Mouse (Mus musculus) spleen, adult 2 months (tissue): ENCODE measurements at regions not wholly inside any gene's neighbourhood (a gene's known extent, or its start where the extent isn't known, plus 50 kb on each side); places are given as distances from the start of the nearest gene placed in this dataset.

Source experiments
- DNase-seq, 2 experiments: peaks; one replicate each; pipeline versions ENCODE4 v3.0.0 to v3.0.0-alpha.2; 2012 to 2021; ENCODE audit warnings: low spot score in 2 of 2, low read depth in 1 of 2
- H3K27ac ChIP-seq: fragments of 200-500 bp; 2 replicates; pipeline ENCODE4 v1.5.1; 2012; ENCODE audit warnings: low read length, inconsistent platforms; ENCODE audit not compliant: insufficient read depth
- H3K27me3 ChIP-seq: fragments of 200-500 bp; 2 replicates; pipeline ENCODE4 v1.6.1; 2012; ENCODE audit warnings: mild to moderate bottlenecking, moderate library complexity, low read length, inconsistent platforms; ENCODE audit not compliant: control insufficient read depth, insufficient read depth
- H3K36me3 ChIP-seq: fragments of 200-500 bp; 2 replicates; pipeline ENCODE4 v1.6.1; 2012; ENCODE audit warnings: mild to moderate bottlenecking, low read length, inconsistent platforms; ENCODE audit not compliant: control insufficient read depth, insufficient read depth
- H3K4me1 ChIP-seq: fragments of 200-500 bp; 2 replicates; pipeline ENCODE4 v1.6.1; 2011; ENCODE audit warnings: inconsistent platforms; ENCODE audit not compliant: control insufficient read depth, insufficient read depth, insufficient read length
- H3K4me3 ChIP-seq: fragments of 200-500 bp; 2 replicates; pipeline ENCODE4 v1.5.1; 2011; ENCODE audit warnings: mild to moderate bottlenecking, inconsistent platforms; ENCODE audit not compliant: insufficient read depth, insufficient read length; ENCODE audit errors: extremely low read depth
- CTCF ChIP-seq: fragments of 200-500 bp; IDR thresholded peaks from 2 replicates; pipeline ENCODE4 v1.5.1; 2011; ENCODE audit warnings: mild to moderate bottlenecking, inconsistent platforms; ENCODE audit not compliant: insufficient read depth, insufficient read length, insufficient replicate concordance; ENCODE audit errors: extremely low read depth
- POLR2A ChIP-seq: fragments of 200-500 bp; IDR thresholded peaks from 2 replicates; pipeline ENCODE4 v1.6.1; 2011; ENCODE audit warnings: low read depth, low read length, inconsistent platforms
- WGBS: fragments of 180-500 bp; shearing (Covaris S2); methylation state at CpG from one replicate; pipeline ENCODE4 v1.1.7; 2018; 5-methylcytosine and 5-hydroxymethylcytosine counted together

DNA sequence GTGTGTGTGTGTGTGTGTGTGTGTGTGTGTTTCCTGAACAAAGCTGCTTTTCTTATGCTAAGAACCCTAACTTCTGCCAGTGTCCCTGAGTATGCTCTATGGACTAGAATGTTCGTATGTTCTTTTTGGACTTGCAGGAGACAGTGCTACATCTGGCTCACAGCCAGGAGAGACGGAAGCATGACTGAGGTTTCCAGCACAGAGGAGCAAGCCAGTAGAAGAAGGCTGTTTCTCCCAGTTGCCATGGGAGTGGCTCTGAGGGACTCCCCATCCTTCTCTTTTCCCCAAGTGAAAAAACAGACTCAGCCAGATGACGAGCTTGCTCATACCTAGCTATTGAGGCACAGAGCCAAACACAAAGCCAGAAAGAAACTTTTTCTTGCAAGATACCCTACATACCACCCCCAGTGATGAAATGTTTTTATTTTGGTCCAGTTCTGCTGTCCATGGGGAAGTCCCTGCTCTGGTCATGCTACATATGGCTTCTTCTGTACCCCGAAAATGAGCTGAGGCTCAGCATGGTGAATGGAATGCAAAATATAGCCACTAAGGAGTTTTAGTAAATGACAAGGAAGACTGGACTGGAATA, 582.3 kb upstream of the Nox3 start:
- H3K27ac ChIP-seq = no peak overlapping the region
- no peaks in the 10 kb centered on the region for H3K36me3 ChIP-seq
- H3K4me1 ChIP-seq = peaks cover 3% of the 10 kb centered on the region; the same call in 1 of the 2 replicates
- no peak for DNase-seq
- TF ChIP-seq POLR2A (no peak), CTCF (no peak)
- 68% methylated on average over 4 of the region's 4 CpGs for WGBS
- H3K4me3 ChIP-seq = no peak overlapping the region
- H3K27me3 ChIP-seq = no peaks in the 10 kb centered on the region

DNA sequence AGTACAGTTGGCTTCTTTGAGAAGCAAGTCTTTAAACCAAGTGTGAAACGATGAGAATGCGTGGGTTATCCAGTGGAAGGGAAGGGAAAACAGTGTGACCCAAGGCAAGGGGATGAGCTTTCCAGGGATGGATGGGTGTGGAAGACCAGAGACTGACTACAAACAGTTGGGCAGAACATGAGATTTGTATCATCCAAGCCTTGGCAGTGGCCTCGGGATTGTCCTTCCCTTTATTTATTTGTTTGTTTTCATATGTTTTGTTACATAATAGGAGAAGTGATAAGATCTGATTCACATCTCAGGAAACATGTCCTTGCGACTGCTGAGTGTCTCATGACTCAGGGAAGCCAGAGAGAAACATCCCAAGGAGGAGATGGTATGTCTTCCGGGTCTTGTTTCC, 585.4 kb upstream of the Nox3 start:
- H3K36me3 ChIP-seq = no peaks in the 10 kb centered on the region
- TF ChIP-seq POLR2A (no peak), CTCF (no peak)
- DNase-seq = no peak
- H3K4me3 ChIP-seq = no peak overlapping the region
- 91% methylated on average over 5 of the region's 5 CpGs for WGBS
- peaks cover 3% of the 10 kb centered on the region; the same call in 1 of the 2 replicates for H3K4me1 ChIP-seq
- no peak overlapping the region for H3K27ac ChIP-seq
- H3K27me3 ChIP-seq = no peaks in the 10 kb centered on the region

GRCm38 (mm10) chr17:4291418-4291817, 595.4 kb upstream of the Nox3 start:
- H3K4me3 ChIP-seq = no peak overlapping the region
- H3K27ac ChIP-seq = no peak overlapping the region
- TF ChIP-seq CTCF (no peak), POLR2A (no peak)
- H3K27me3 ChIP-seq = no peaks in the 10 kb centered on the region
- DNase-seq = no peak
- H3K4me1 ChIP-seq = no peaks in the 10 kb centered on the region
- no peaks in the 10 kb centered on the region for H3K36me3 ChIP-seq
- WGBS = 84% methylated on average over 2 of the region's 2 CpGs

DNA sequence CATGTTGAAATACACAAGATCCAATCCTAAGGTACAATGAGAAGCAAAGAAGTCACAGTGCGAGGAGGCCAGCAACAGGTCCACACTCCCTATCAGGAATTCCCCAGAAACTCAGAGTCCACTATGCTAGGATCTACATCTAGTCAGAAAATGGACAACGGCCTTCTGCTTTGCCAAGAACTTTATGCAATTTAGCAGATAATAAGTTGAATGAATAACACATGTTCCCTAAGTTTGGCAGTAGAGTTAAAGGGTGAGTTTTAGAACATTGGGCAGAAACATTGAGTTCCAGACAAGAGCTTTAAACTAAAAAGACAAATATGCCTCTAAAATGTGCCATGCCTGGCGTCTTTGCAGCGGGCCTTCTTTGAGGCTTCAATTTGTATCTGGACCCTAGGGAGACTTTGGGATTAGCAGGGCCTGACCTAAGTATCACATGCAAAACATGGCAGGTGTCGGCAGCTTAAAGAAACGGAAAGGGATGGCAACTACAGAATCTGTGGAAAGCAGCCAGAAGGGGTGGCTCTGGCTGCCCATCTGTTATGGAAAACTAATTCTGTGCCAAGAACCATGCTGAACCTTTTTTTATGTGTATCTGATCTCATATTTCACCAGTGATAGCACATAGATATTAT, 600.6 kb upstream of the Nox3 start:
- Histone ChIP-seq H3K27ac (no peak overlapping the region), H3K4me1 (peaks cover 4% of the 10 kb centered on the region; the same call in 1 of the 2 replicates), H3K36me3 (no peaks in the 10 kb centered on the region), H3K4me3 (no peak overlapping the region), H3K27me3 (no peaks in the 10 kb centered on the region)
- DNase-seq = no peak
- 88% methylated on average over 6 of the region's 6 CpGs for WGBS
- TF ChIP-seq CTCF (no peak), POLR2A (no peak)

GRCm38 (mm10) chr17:4297156-4297535, 601.1 kb upstream of the Nox3 start:
- H3K4me3 ChIP-seq = no peak overlapping the region
- TF ChIP-seq CTCF = no peak
- TF ChIP-seq POLR2A = no peak
- H3K27me3 ChIP-seq = no peaks in the 10 kb centered on the region
- H3K4me1 ChIP-seq = peaks cover 4% of the 10 kb centered on the region; the same call in 1 of the 2 replicates
- H3K36me3 ChIP-seq = no peaks in the 10 kb centered on the region
- no peak for DNase-seq
- no peak overlapping the region for H3K27ac ChIP-seq
- 19% methylated on average over 1 of the region's 1 CpGs for WGBS

DNA sequence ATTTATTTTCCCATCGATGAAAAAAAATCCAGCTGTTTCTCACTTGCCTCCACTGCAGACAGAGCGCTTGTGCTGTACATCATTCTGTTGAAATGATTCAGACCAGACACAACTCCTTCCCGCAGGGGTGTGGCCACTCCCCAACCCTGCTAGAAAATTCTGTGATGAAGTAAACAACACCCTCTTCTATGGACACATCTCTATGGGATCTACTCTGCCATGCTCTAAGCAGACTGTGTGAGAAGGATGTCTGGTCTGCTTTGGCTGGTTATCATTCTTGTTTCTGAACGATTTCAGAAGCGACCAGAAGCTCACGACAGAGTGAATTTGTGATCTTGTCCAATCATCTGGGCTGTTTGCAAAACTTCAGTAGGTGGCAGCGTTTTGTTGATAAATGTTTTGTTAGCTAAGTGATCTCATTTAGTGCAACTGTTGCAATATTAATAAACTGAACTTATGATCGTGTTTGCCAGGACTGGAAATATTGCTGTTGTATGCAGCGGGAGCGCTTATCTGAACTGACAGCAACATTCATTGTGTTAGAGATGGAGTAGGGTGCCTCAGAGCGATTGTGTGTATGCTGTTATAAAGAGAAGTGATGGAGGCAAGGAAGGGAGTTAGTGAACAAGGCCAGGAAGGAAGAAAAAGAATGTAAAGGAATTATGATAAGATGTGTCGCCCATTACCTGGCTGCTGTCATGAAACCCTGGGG, 605.2 kb upstream of the Nox3 start:
- WGBS = 83% methylated on average over 12 of the region's 12 CpGs
- Histone ChIP-seq H3K4me1 (peaks cover 4% of the 10 kb centered on the region; the same call in 1 of the 2 replicates), H3K4me3 (no peak overlapping the region), H3K27ac (no peak overlapping the region), H3K36me3 (no peaks in the 10 kb centered on the region), H3K27me3 (no peaks in the 10 kb centered on the region)
- TF ChIP-seq POLR2A (no peak), CTCF (no peak)
- DNase-seq = no peak

GRCm38 (mm10) chr17:4311785-4312379, 615.8 kb upstream of the Nox3 start:
- H3K36me3 ChIP-seq = no peaks in the 10 kb centered on the region
- H3K4me3 ChIP-seq = no peak overlapping the region
- no peaks in the 10 kb centered on the region for H3K4me1 ChIP-seq
- 70% methylated on average over 4 of the region's 4 CpGs for WGBS
- no peak for DNase-seq
- no peaks in the 10 kb centered on the region for H3K27me3 ChIP-seq
- no peak overlapping the region for H3K27ac ChIP-seq
- TF ChIP-seq POLR2A (no peak), CTCF (no peak)
